Mouse (Mus musculus) adipose tissue, adult 10 weeks (tissue): ENCODE results near the gene Gm49353. TPM values are rescaled to one million over a fixed set of nuclear protein-coding genes. Genes with fewer than 3 reads are reported as not detected.

Experiments
- polyA plus RNA-seq: library from polyadenylated mRNA; stranded (reverse); fragments of 350-450 nt; fragmentation: Illumina TruSeq; extraction: RNeasy Lipid Tissue Mini Kit (QIAGEN cat#74804); gene quantifications from one replicate; pipeline ENCODE4 v1.2.3, GENCODE M21; 2014; ENCODE audit warnings: low read depth, low replicate concordance

The Gm49353 gene
- not detected for polyA plus RNA-seq

DNA sequence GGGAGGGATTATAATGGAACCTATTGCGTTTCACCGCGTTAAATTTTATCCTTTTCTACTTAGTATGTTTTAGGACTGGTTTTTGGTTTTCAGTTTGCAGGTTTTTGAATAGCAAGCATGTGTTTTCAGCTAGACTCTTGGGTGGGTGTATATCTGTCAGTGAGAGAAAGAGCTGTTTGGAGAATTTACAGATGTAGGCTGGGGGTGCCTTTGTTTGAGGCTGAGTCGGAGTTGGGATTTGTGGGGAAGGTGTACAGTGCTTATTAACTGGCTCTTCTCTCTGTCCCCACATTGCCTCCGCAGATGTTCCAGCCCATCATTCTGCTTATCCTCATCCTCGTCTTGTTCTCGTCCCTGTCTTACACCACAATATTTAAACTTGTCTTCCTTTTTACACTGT lies at the start of gene Gm49353:
Gene Gm49353 (plus strand): TSS at position 313 of the 400 bp plus-strand sequence.

DNA sequence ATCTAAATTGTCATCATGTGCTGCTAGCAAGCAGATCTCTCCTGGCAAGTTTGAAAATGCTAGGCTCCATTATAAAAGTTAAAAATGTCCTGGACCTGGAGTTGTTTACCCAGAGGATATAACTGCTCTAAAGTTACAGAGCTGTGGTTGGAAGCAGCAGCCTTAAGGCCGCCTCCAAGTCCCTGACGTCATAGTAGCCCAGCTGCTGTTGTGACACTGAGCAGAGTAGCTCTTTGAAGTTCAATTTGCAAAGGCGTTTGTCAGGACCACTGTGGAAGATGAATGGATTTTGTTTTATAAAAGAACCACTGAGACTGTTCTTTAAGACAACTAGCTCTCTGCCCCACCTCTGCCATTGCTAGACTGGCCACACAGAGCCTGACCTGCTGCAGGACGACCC lies 12.7 kb downstream of the Gm49353 start, which contains the start of gene 9330159F19Rik:
Gene 9330159F19Rik (plus strand): TSS at position 154 of the 400 bp plus-strand sequence.

Other genes starting within 250 kb of the Gm49353 start
- gene 2310057J18Rik, start 212.7 kb upstream of the Gm49353 start, polyA plus RNA-seq, result not detected
- gene Soga3, start 55.1 kb upstream of the Gm49353 start, polyA plus RNA-seq, result 0.72 TPM
- gene 9330159F19Rik, start 12.7 kb downstream of the Gm49353 start, polyA plus RNA-seq, result 10.9 TPM
- gene Echdc1, start 114.2 kb downstream of the Gm49353 start, polyA plus RNA-seq, result 64.4 TPM
- 44.0 TPM for gene Rnf146, start 163.5 kb downstream of the Gm49353 start, polyA plus RNA-seq